Mouse (Mus musculus) heart, embryonic 16.5 days (tissue): Measurements from ENCODE around the gene Clec4g. TPM values are rescaled to one million over a fixed set of nuclear protein-coding genes. Genes with fewer than 3 reads are reported as not detected.

Experiments used
- ATAC-seq: fragments of 200-750 bp; cut with Nextera tagmentation; replicated peaks from 2 replicates; pipeline ENCODE4 v1.8.0; 2017; ENCODE audit warnings: moderate number of reproducible peaks; ENCODE audit not compliant: insufficient read depth, low FRiP score; ENCODE audit errors: extremely low read depth
- H3K27ac ChIP-seq: fragments of 300-500 bp; sonication (generic); 2 replicates; pipeline ENCODE4 v1.5.1; 2014; ENCODE audit warnings: mild to moderate bottlenecking, low read length, control low read depth, moderate library complexity
- H3K27me3 ChIP-seq: fragments of 300-500 bp; sonication (generic); 2 replicates; pipeline ENCODE4 v1.6.1; 2014; ENCODE audit warnings: low read length, mixed read lengths; ENCODE audit not compliant: control insufficient read depth, insufficient read depth
- H3K36me3 ChIP-seq: fragments of 300-500 bp; sonication (generic); 2 replicates; pipeline ENCODE4 v1.6.1; 2014; ENCODE audit not compliant: control insufficient read depth, insufficient read depth
- H3K4me1 ChIP-seq: fragments of 300-500 bp; sonication (generic); 2 replicates; pipeline ENCODE4 v1.6.1; 2014; ENCODE audit warnings: low read length, mixed read lengths; ENCODE audit not compliant: control insufficient read depth, insufficient read depth
- H3K4me2 ChIP-seq: fragments of 300-500 bp; sonication (generic); 2 replicates; pipeline ENCODE4 v1.6.1; 2014; ENCODE audit warnings: low read depth, mild to moderate bottlenecking, control low read depth, low read length
- H3K4me3 ChIP-seq: fragments of 300-500 bp; sonication (generic); 2 replicates; pipeline ENCODE4 v1.5.1; 2014; ENCODE audit warnings: mild to moderate bottlenecking, control low read depth, low read length
- H3K9ac ChIP-seq: fragments of 300-500 bp; sonication (generic); 2 replicates; pipeline ENCODE4 v1.6.1; 2014; ENCODE audit warnings: low read length, control low read depth
- H3K9me3 ChIP-seq: fragments of 300-500 bp; sonication (generic); replicated peaks from 2 replicates; pipeline ENCODE4 v1.6.1; 2016; ENCODE audit warnings: low read length; ENCODE audit not compliant: control insufficient read depth
- WGBS: fragments of 180-500 bp; shearing (Covaris S2); extraction: QIAGEN DNeasy Blood & Tissue Kit; methylation state at CpG from one replicate; pipeline ENCODE4 v1.1.7; 2014; 5-methylcytosine and 5-hydroxymethylcytosine counted together
- polyA plus RNA-seq: library from polyadenylated mRNA; unstranded; fragments of >200 nt; fragmentation: Nextera tagmentation; extraction: Ambion mirVana; gene quantifications from 2 replicates; pipeline ENCODE4 v1.2.1, GENCODE M21; 2015

The Clec4g gene
- polyA plus RNA-seq, 1 experiment from 2014 or later, result 2.0 TPM

DNA sequence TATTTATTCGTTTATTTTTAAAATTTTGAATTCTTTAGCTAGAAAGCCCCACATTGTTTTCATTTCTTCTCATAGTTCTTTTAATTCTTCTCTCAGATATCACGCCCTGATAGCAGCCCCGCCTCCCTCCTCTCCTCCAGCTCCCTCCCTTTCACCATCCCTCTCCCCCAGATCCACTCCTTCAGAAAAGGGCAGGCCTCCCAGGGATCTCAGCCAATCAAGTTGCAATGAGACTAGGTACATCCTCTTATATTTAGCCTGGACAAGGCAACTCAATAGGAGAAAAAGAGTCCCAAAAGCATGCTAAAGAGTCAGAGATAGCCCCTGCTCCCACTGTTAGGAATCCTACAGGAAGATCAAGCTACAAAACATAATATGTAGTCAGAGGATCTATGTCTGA lies 45.8 kb downstream of the Clec4g start:
- H3K27ac ChIP-seq, result no peak overlapping the region
- no peak overlapping the region for H3K9ac ChIP-seq
- H3K4me2 ChIP-seq, result no peak overlapping the region
- H3K27me3 ChIP-seq, result no peaks in the 10 kb centered on the region
- H3K4me1 ChIP-seq, result peaks cover 13% of the 10 kb centered on the region
- peaks cover 9% of the 10 kb centered on the region for H3K36me3 ChIP-seq
- no peaks in the 10 kb centered on the region for H3K9me3 ChIP-seq
- WGBS, result 55% methylated on average over 3 of the region's 3 CpGs
- no peak overlapping the region for H3K4me3 ChIP-seq
- no peak for ATAC-seq

- no peaks in the 10 kb centered on the region for H3K36me3 ChIP-seq
- peak within 1 kb of the TSS; percentile 63 for H3K4me3 ChIP-seq
- H3K27ac ChIP-seq, result no peak within 1 kb of the TSS
- peak within 1 kb of the TSS; percentile 74 for H3K4me2 ChIP-seq
- H3K9me3 ChIP-seq, result no peaks in the 10 kb centered on the region
- peak; percentile 67 for ATAC-seq
- H3K4me1 ChIP-seq, result peaks cover 4% of the 10 kb centered on the region; the same call in 1 of the 2 replicates
- peak within 1 kb of the TSS; percentile 58 for H3K9ac ChIP-seq
- H3K27me3 ChIP-seq, result no peaks in the 10 kb centered on the region
- WGBS, result under 1% methylated on average over 23 of the region's 23 CpGs
Observed at GRCm38 (mm10) chr8:3671980-3672491, 48.4 kb downstream of the Clec4g start, which contains the start of gene Fcor. Fcor (minus strand) TSS chr8:3672362.

DNA sequence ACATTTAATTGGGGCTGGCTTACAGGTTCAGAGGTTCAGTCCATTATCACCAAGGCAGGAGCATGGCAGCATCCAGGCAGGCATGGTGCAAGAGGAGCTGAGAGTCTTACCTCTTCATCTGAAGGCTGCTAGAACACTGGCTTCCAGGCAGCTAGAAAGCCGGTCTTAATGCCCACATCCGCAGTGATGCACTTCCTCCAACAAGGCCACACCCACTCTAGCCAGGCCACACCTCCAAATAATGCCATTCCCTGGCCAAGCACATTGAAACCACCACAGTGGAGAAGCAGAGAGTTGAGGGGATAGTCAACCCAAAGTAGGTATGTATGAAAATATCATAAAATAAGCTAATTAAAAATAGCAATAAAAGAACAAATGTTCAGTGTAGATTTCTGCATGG lies 50.1 kb downstream of the Clec4g start:
- H3K36me3 ChIP-seq, result no peaks in the 10 kb centered on the region
- no peaks in the 10 kb centered on the region for H3K27me3 ChIP-seq
- 66% methylated on average over 2 of the region's 2 CpGs for WGBS
- no peak overlapping the region for H3K4me3 ChIP-seq
- no peaks in the 10 kb centered on the region for H3K4me1 ChIP-seq
- no peak overlapping the region for H3K27ac ChIP-seq
- no peak overlapping the region for H3K9ac ChIP-seq
- H3K9me3 ChIP-seq, result no peaks in the 10 kb centered on the region
- ATAC-seq, result no peak
- H3K4me2 ChIP-seq, result no peak overlapping the region

- H3K27me3 ChIP-seq, result no peaks in the 10 kb centered on the region
- ATAC-seq, result no peak
- H3K4me3 ChIP-seq, result no peak within 1 kb of the TSS
- no peak within 1 kb of the TSS for H3K27ac ChIP-seq
- no peaks in the 10 kb centered on the region for H3K4me1 ChIP-seq
- no peak within 1 kb of the TSS for H3K4me2 ChIP-seq
- H3K36me3 ChIP-seq, result no peaks in the 10 kb centered on the region
- WGBS, result 58% methylated on average over 6 of the region's 6 CpGs
- no peaks in the 10 kb centered on the region for H3K9me3 ChIP-seq
- H3K9ac ChIP-seq, result no peak within 1 kb of the TSS
Observed at GRCm38 (mm10) chr8:3665507-3665906, 54.9 kb downstream of the Clec4g start, which contains the start of gene Mcemp1. Mcemp1 (plus strand) TSS chr8:3665754.

DNA sequence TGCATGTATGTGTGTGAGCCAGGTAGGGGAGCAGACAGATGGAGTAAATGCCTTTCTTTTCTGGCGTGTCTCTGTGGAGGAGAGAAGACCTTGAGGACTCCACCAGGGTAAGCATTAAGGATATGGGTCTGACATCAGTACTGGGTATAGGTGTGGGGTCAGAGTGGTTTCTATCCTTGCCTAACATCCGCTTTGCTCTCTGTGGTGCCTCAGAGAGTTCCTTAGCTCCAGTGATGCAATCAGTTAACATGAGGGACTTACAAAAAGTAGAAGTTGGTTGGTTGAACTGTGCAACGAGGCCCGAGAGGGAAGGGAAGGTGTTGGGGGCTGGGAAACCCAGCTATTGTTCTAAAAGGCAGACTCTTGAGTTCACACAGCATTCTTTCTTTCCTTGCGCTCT lies 56.0 kb downstream of the Clec4g start:
- Histone ChIP-seq H3K4me2 (no peak overlapping the region), H3K36me3 (no peaks in the 10 kb centered on the region), H3K27me3 (no peaks in the 10 kb centered on the region), H3K9me3 (no peaks in the 10 kb centered on the region), H3K4me1 (no peaks in the 10 kb centered on the region), H3K27ac (no peak overlapping the region), H3K4me3 (no peak overlapping the region), H3K9ac (no peak overlapping the region)
- no peak for ATAC-seq
- WGBS, result 63% methylated on average over 5 of the region's 5 CpGs

DNA sequence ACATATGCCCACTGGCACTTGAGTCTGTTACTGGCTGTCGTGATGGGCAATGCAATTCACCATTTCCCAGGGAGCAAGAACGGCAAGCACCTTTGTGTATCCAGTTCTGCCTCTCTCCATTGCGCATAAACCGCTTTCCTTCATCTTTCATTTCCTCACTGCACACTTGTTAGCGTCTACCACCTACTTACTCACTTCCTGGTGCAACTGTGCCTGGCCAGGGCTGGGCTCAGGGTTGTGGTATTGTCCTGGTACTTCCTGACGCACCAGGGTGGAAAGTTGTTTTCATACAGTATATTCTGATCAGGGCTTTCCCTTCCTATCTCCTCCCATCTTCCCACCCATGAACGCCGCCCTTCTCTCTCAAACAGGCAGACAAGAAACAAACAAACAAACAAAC lies 59.6 kb downstream of the Clec4g start:
- Histone ChIP-seq H3K4me2 (no peak overlapping the region), H3K27me3 (peaks cover 2% of the 10 kb centered on the region; the same call in 1 of the 2 replicates), H3K36me3 (no peaks in the 10 kb centered on the region), H3K27ac (no peak overlapping the region), H3K4me3 (no peak overlapping the region), H3K4me1 (no peaks in the 10 kb centered on the region), H3K9ac (no peak overlapping the region), H3K9me3 (no peaks in the 10 kb centered on the region)
- WGBS, result 64% methylated on average over 8 of the region's 8 CpGs
- ATAC-seq, result no peak

Other genes with a start within 250 kb of the Clec4g start
- not detected in 2 replicates for gene Tex45, start 249.8 kb downstream of the Clec4g start, polyA plus RNA-seq
- gene Zfp358, start 227.5 kb downstream of the Clec4g start, polyA plus RNA-seq, result 30.8 and 31.0 TPM in 2 replicates
- 51.9 and 55.0 TPM in 2 replicates for gene Mcoln1, start 220.2 kb downstream of the Clec4g start, polyA plus RNA-seq
- 16.3 and 18.1 TPM in 2 replicates for gene Pnpla6, start 205.3 kb downstream of the Clec4g start, polyA plus RNA-seq
- gene C330021F23Rik, start 152.7 kb downstream of the Clec4g start, polyA plus RNA-seq, result 4.9 and 5.4 TPM in 2 replicates
- gene Camsap3, start 133.4 kb downstream of the Clec4g start, polyA plus RNA-seq, result 2.1 and 2.3 TPM in 2 replicates
- gene Xab2, start 99.3 kb downstream of the Clec4g start, polyA plus RNA-seq, result 35.6 and 36.8 TPM in 2 replicates
- 65.9 and 79.7 TPM in 2 replicates for gene Pet100, start 99.1 kb downstream of the Clec4g start, polyA plus RNA-seq
- gene Pcp2, start 95.1 kb downstream of the Clec4g start, polyA plus RNA-seq, result 0.17 and 0.34 TPM in 2 replicates
- gene Stxbp2, start 89.7 kb downstream of the Clec4g start, polyA plus RNA-seq, result 47.3 and 50.4 TPM in 2 replicates
- not detected in 2 replicates for gene Retn, start 64.9 kb downstream of the Clec4g start, polyA plus RNA-seq
- 0.55 and 0.58 TPM in 2 replicates for gene Mcemp1, start 54.9 kb downstream of the Clec4g start, polyA plus RNA-seq
- gene Fcor, start 48.3 kb downstream of the Clec4g start, polyA plus RNA-seq, result 4.3 and 4.4 TPM in 2 replicates
- gene Trappc5, start 44.4 kb downstream of the Clec4g start, polyA plus RNA-seq, result 32.4 and 35.2 TPM in 2 replicates
- 0.14 and 0.16 TPM in 2 replicates for gene Fcer2a, start 26.5 kb downstream of the Clec4g start, polyA plus RNA-seq
- 0.19 and 0.28 TPM in 2 replicates for gene Cd209a, start 28.3 kb upstream of the Clec4g start, polyA plus RNA-seq
- 0.16 and 0.39 TPM in 2 replicates for gene Cd209e, start 133.7 kb upstream of the Clec4g start, polyA plus RNA-seq
- not detected in 2 replicates for gene Cd209d, start 157.9 kb upstream of the Clec4g start, polyA plus RNA-seq
- gene Cd209b, start 206.2 kb upstream of the Clec4g start, polyA plus RNA-seq, result not detected in 2 replicates
- gene Cd209c, start 234.1 kb upstream of the Clec4g start, polyA plus RNA-seq, result 0.21 and 0.38 TPM in 2 replicates